Mouse (Mus musculus) midbrain, embryonic 11.5 days (tissue): Measurements from ENCODE around the gene Elf5. TPM values are rescaled to one million over a fixed set of nuclear protein-coding genes. Genes with fewer than 3 reads are reported as not detected.

Experiments used
- ATAC-seq: fragments of 200-750 bp; cut with Nextera tagmentation; 2 replicates; pipeline ENCODE4 v1.8.0; 2017; ENCODE audit warnings: moderate TSS enrichment, moderate library complexity; ENCODE audit not compliant: low FRiP score
- DNase-seq: peaks from one replicate; pipeline ENCODE4 v3.0.0; 2015; ENCODE audit warnings: low spot score; ENCODE audit errors: missing footprints
- H3K27ac ChIP-seq: fragments of 300-500 bp; sonication (generic); 2 replicates; pipeline ENCODE4 v1.5.1; 2014; ENCODE audit warnings: low read depth, low read length
- H3K27me3 ChIP-seq: fragments of 300-500 bp; sonication (generic); 2 replicates; pipeline ENCODE4 v1.6.1; 2014; ENCODE audit warnings: mild to moderate bottlenecking, low read length, moderate library complexity, mixed read lengths; ENCODE audit not compliant: control insufficient read depth, insufficient read depth
- H3K36me3 ChIP-seq: fragments of 300-500 bp; sonication (generic); 2 replicates; pipeline ENCODE4 v1.6.1; 2014; ENCODE audit warnings: mild to moderate bottlenecking, low read length, moderate library complexity, mixed read lengths; ENCODE audit not compliant: control insufficient read depth, insufficient read depth
- H3K4me1 ChIP-seq: fragments of 300-500 bp; sonication (generic); 2 replicates; pipeline ENCODE4 v1.6.1; 2014; ENCODE audit warnings: low read length; ENCODE audit not compliant: control insufficient read depth, insufficient read depth
- H3K4me2 ChIP-seq: fragments of 300-500 bp; sonication (generic); 2 replicates; pipeline ENCODE4 v1.6.1; 2014; ENCODE audit warnings: mild to moderate bottlenecking, moderate library complexity
- H3K4me3 ChIP-seq: fragments of 300-500 bp; sonication (generic); 2 replicates; pipeline ENCODE4 v1.5.1; 2014; ENCODE audit warnings: low read depth, low read length
- H3K9ac ChIP-seq: fragments of 300-500 bp; sonication (generic); 2 replicates; pipeline ENCODE4 v1.6.1; 2014; ENCODE audit warnings: low read length
- H3K9me3 ChIP-seq: fragments of 300-500 bp; sonication (generic); 2 replicates; pipeline ENCODE4 v1.6.1; 2016; ENCODE audit warnings: low read length; ENCODE audit not compliant: control insufficient read depth
- WGBS: fragments of 180-500 bp; shearing (Covaris S2); extraction: QIAGEN DNeasy Blood & Tissue Kit; methylation state at CpG from one replicate; pipeline ENCODE4 v1.1.7; 2014; 5-methylcytosine and 5-hydroxymethylcytosine counted together
- polyA plus RNA-seq: library from polyadenylated mRNA; unstranded; fragments of >200 nt; fragmentation: Nextera tagmentation; extraction: Ambion mirVana; gene quantifications from 2 replicates; pipeline ENCODE4 v1.2.1, GENCODE M21; 2014

Gene Elf5
- polyA plus RNA-seq, 1 experiment from 2014 or later: not detected

DNA sequence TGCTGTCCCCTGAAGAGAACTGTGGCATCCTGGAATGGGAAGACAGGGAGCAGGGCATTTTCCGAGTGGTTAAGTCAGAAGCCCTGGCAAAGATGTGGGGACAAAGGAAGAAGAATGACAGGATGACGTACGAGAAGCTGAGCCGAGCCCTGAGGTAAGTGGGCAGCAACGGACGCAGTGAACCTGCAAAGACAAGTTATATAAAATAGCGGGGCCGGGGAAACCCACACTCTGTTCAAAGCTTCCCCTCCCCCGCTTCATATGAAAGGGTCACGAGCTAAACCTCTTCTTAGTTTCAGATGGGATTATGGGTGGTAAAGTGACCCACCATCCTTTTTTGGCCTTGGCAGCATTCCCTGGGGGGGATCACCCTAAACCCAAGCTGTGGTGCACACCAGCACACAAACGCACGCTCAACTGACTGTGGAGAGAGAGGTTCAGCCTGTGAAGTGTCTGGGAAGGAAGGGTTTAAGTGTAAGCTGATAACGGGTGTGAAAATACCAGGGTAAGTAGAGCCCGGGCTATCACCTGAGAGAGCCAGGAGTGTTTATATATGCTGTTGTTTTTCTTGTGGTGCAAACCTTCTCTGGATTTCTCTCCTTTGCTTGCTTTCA lies 37.6 kb downstream of the Elf5 start:
- H3K27ac ChIP-seq: no peak overlapping the region
- no peaks in the 10 kb centered on the region for H3K27me3 ChIP-seq
- H3K36me3 ChIP-seq: peaks cover 5% of the 10 kb centered on the region; the same call in 1 of the 2 replicates
- no peaks in the 10 kb centered on the region for H3K4me1 ChIP-seq
- H3K9ac ChIP-seq: no peak overlapping the region
- H3K4me3 ChIP-seq: no peak overlapping the region
- H3K4me2 ChIP-seq: no peak overlapping the region
- 71% methylated on average over 14 of the region's 14 CpGs for WGBS
- ATAC-seq (no peak), DNase-seq (peak; percentile 60)
- H3K9me3 ChIP-seq: no peaks in the 10 kb centered on the region

DNA sequence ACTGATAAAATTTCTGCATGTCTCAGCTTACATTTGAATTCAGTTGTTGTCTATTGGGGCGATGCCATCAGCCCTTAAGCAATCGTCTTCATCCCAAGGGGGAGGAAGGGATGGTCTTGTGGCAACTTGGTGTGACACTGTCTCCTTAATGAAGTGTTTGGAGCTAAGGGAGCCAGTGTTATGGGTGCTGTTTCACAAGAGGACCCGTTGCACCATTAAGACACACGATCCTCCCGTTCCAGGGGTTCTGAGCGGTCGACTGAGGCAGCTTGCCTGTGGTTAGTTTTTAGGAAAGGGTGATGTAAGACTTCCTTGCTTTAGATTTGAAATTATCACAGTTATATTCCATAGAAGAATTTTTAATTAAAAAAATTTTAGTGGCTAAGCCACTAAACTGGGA lies 38.3 kb downstream of the Elf5 start:
- Histone ChIP-seq H3K4me3 (no peak overlapping the region), H3K27me3 (no peaks in the 10 kb centered on the region), H3K9ac (no peak overlapping the region), H3K36me3 (peaks cover 5% of the 10 kb centered on the region), H3K27ac (no peak overlapping the region), H3K9me3 (no peaks in the 10 kb centered on the region), H3K4me2 (no peak overlapping the region), H3K4me1 (no peaks in the 10 kb centered on the region)
- 88% methylated on average over 7 of the region's 7 CpGs for WGBS
- ATAC-seq (no peak), DNase-seq (peak; percentile 62)

DNA sequence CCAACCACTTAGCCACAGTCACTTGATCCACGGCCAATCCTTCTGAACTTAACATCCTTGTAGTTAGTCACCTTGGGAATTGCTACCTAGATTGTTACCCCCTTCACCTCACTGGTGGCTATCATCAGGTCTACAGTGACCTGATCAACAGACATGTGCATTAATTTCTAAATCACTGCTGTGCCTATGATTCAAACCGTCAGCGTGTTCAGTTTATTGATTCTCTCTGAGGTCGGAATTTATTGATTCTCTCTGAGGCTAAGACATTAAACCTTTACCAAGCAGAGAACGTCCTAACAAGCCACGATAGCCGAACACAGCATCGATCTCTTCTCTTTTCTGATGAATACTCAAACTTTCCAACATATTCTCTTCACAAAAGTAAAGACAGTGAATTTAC lies 38.8 kb downstream of the Elf5 start:
- H3K27ac ChIP-seq: no peak overlapping the region
- peaks cover 9% of the 10 kb centered on the region for H3K36me3 ChIP-seq
- WGBS: 91% methylated on average over 8 of the region's 8 CpGs
- no peak overlapping the region for H3K4me2 ChIP-seq
- H3K9ac ChIP-seq: no peak overlapping the region
- ATAC-seq (no peak), DNase-seq (peak; percentile 81)
- H3K4me1 ChIP-seq: no peaks in the 10 kb centered on the region
- no peak overlapping the region for H3K4me3 ChIP-seq
- H3K27me3 ChIP-seq: no peaks in the 10 kb centered on the region
- H3K9me3 ChIP-seq: no peaks in the 10 kb centered on the region

DNA sequence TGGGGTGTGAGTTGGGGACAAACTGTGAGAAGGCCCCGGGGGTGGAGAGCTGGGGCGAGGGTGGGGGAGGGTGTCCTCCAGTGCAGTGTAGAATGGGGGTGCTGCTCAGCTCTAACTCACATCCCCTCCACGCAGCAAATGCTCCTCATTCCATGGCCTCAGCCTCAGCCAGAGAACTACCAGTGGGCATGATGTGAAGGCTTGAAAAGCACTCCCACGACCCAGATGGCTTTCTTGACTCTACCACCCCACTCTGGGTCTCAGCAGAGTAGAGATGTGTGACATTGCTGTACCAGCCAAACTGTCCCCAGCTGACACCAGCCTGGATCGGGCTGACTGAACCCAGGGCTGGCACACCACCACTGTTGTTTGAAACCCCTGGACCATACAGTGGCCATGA lies 41.1 kb downstream of the Elf5 start:
- 90% methylated on average over 5 of the region's 5 CpGs for WGBS
- H3K4me3 ChIP-seq: no peak overlapping the region
- no peak for ATAC-seq

DNA sequence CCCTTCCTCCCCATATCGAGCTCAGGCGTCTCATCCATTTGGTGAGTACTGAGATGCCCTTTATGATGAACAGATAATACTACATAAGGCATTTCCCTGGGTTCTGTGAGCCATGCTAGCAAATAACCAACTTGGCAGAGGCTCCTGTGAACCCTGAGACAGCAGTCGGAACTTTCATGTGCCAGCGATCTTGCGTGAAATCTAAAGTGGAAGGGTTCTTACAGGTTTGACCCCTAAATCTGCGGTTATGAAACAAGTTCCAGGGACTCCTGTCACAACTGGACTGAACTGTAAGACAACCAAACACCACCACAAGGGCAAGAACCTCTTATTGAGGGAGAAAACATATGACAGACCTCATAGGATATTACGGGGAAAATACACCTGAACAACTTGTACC lies 44.3 kb downstream of the Elf5 start:
- no peaks in the 10 kb centered on the region for H3K27me3 ChIP-seq
- DNase-seq (no peak), ATAC-seq (no peak)
- H3K9ac ChIP-seq: no peak overlapping the region
- no peaks in the 10 kb centered on the region for H3K9me3 ChIP-seq
- 97% methylated on average over 7 of the region's 7 CpGs for WGBS
- H3K4me2 ChIP-seq: no peak overlapping the region
- no peaks in the 10 kb centered on the region for H3K4me1 ChIP-seq
- peaks cover 9% of the 10 kb centered on the region for H3K36me3 ChIP-seq
- no peak overlapping the region for H3K27ac ChIP-seq
- H3K4me3 ChIP-seq: no peak overlapping the region

More for the DNA sequence above, 41.1 kb downstream of the Elf5 start:
- H3K4me2 ChIP-seq: no peak overlapping the region
- no peaks in the 10 kb centered on the region for H3K27me3 ChIP-seq
- H3K4me1 ChIP-seq: no peaks in the 10 kb centered on the region
- H3K9me3 ChIP-seq: no peaks in the 10 kb centered on the region
- no peak overlapping the region for H3K9ac ChIP-seq
- H3K27ac ChIP-seq: no peak overlapping the region
- DNase-seq: peak; percentile 62
- peaks cover 9% of the 10 kb centered on the region for H3K36me3 ChIP-seq

DNA sequence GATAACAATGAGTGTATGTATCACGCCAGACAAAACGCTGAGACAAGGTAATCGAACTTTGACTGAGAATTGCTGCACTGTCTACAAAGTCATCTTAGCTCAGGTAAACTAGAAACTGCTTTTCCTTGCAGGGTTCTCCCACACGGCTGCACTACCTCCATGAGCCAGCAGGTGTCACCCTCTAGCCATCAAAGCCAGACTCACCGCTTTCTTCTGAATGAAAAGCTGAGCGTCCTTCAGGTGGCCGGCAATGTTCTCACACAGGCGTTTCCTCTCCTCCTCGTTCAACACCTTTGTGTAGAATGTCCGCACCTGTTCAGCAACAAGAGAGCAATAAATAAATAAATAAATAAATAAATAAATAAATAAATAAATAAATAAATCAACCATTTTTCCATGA lies 45.2 kb downstream of the Elf5 start:
- 30% methylated on average over 10 of the region's 10 CpGs for WGBS

DNA sequence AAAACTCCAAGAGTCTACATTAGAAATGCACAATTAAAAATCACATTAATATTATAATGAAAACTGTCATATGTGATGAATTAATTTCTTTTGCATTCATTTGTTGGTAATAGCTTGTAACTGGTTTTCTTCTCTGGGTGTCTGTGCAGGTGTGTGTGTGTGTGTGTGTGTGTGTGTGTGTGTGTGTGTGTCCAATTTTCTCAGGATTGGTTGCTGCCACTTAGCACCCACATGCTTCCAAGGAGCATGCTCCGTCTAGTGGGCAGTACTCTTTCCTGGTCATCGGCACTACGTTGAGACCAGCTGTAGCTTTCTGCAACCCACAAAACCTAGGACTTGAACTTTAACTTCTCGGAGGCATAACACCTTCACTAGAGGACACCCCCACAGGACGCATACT lies 45.6 kb downstream of the Elf5 start:
- DNase-seq (no peak), ATAC-seq (peak; percentile 64)
- Histone ChIP-seq H3K9ac (no peak overlapping the region), H3K36me3 (peaks cover 9% of the 10 kb centered on the region), H3K4me1 (no peaks in the 10 kb centered on the region), H3K4me2 (no peak overlapping the region), H3K4me3 (no peak overlapping the region), H3K9me3 (no peaks in the 10 kb centered on the region), H3K27me3 (no peaks in the 10 kb centered on the region), H3K27ac (no peak overlapping the region)
- 90% methylated on average over 5 of the region's 5 CpGs for WGBS

More for the DNA sequence above, 45.2 kb downstream of the Elf5 start:
- ATAC-seq (peak; percentile 79; the same call in 1 of the 2 replicates), DNase-seq (peak; percentile 98)
- H3K9ac ChIP-seq: no peak overlapping the region
- no peaks in the 10 kb centered on the region for H3K9me3 ChIP-seq
- H3K36me3 ChIP-seq: peaks cover 9% of the 10 kb centered on the region
- no peaks in the 10 kb centered on the region for H3K4me1 ChIP-seq
- H3K4me3 ChIP-seq: no peak overlapping the region
- no peak overlapping the region for H3K27ac ChIP-seq
- no peaks in the 10 kb centered on the region for H3K27me3 ChIP-seq
- no peak overlapping the region for H3K4me2 ChIP-seq

DNA sequence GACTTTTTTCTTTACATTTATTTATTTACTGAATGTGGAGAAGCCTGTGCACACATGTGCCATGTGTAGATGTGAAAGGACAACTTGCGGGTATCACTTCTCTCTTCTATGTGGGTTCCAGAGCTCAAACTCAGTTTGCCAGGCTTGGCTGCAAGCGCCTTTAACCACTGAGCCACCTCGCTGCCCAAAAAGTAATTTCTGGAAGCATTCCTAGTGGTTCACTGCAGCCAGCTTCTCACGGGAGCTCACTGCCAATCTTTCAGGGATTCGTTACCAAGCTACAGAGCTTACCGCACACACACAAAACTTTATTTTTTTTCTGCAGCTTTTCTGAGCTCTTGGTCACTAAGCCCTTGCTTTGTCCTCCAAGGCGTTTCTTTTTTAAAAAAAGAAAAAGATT lies 46.1 kb downstream of the Elf5 start:
- no peak overlapping the region for H3K27ac ChIP-seq
- ATAC-seq (no peak), DNase-seq (no peak)
- no peak overlapping the region for H3K4me3 ChIP-seq
- no peaks in the 10 kb centered on the region for H3K9me3 ChIP-seq
- no peaks in the 10 kb centered on the region for H3K27me3 ChIP-seq
- no peaks in the 10 kb centered on the region for H3K4me1 ChIP-seq
- H3K9ac ChIP-seq: no peak overlapping the region
- 90% methylated on average over 7 of the region's 7 CpGs for WGBS
- peaks cover 12% of the 10 kb centered on the region for H3K36me3 ChIP-seq
- no peak overlapping the region for H3K4me2 ChIP-seq

DNA sequence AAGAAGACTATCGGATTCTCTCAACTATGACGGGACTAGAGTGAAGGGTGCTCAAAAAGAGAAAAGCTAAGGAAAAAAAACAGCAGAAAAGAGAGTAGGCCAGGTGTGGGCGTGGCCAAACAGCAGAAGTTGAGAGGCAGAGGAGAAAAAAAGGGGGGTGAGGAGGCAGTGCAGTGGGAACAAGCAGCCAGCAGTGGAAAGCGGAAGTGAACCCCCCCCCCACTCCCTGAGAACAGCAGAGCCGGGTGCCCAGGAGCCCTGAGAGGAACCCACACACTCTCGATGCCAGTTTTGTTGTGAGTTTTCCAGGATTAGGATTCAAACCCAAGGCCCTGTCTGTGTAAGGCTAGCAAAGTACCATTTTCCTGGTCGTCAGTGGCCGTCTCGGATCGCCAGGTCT lies 47.6 kb downstream of the Elf5 start:
- ATAC-seq (no peak), DNase-seq (no peak)
- Histone ChIP-seq H3K36me3 (peaks cover 9% of the 10 kb centered on the region; the same call in 1 of the 2 replicates), H3K4me1 (no peaks in the 10 kb centered on the region), H3K4me2 (no peak overlapping the region), H3K9me3 (no peaks in the 10 kb centered on the region), H3K27ac (no peak overlapping the region), H3K9ac (no peak overlapping the region), H3K27me3 (no peaks in the 10 kb centered on the region), H3K4me3 (no peak overlapping the region)
- WGBS: 88% methylated on average over 10 of the region's 10 CpGs
